Mouse (Mus musculus) bone marrow macrophage, adult 2 months (primary cell): ENCODE measurements around the gene Ern1. TPM values are rescaled to one million over a fixed set of nuclear protein-coding genes. Genes with fewer than 3 reads are reported as not detected.
"Not testable (repeated sequence)": the region's sequence is repeated elsewhere in the genome, so short reads cannot be mapped to it uniquely, and the experiment has no call there.

ENCODE experiments used
- H3K27ac ChIP-seq: 2 replicates; pipeline ENCODE4 v1.5.1; 2012; ENCODE audit warnings: low read depth, low read length; ENCODE audit not compliant: insufficient read depth
- H3K4me1 ChIP-seq: 2 replicates; pipeline ENCODE4 v1.6.1; 2012; ENCODE audit warnings: low read length; ENCODE audit not compliant: control insufficient read depth, insufficient read depth
- H3K4me3 ChIP-seq: 2 replicates; pipeline ENCODE4 v1.5.1; 2012; ENCODE audit warnings: mild to moderate bottlenecking, low read length, moderate library complexity; ENCODE audit not compliant: insufficient read depth
- CTCF ChIP-seq: IDR thresholded peaks from 2 replicates; pipeline ENCODE4 v1.5.1; 2012; ENCODE audit warnings: low read depth, mild to moderate bottlenecking, low read length, moderate library complexity
- POLR2A ChIP-seq: IDR thresholded peaks from 2 replicates; pipeline ENCODE4 v1.6.1; 2012; ENCODE audit warnings: mild to moderate bottlenecking, low read depth, low read length, borderline replicate concordance
- polyA plus RNA-seq: library from polyadenylated mRNA; stranded (reverse); fragments of >200 nt; gene quantifications from 2 replicates; pipeline ENCODE4 v1.2.4, GENCODE M21; 2012; ENCODE audit not compliant: missing spikeins, insufficient read depth, insufficient read length

The Ern1 gene
- polyA plus RNA-seq, 1 experiment = 27.8 TPM

GRCm38 (mm10) chr11:106491393-106491792 lies 3.7 kb upstream of the Ern1 start:
- Histone ChIP-seq H3K4me1 (peaks cover 6% of the 10 kb centered on the region), H3K4me3 (no peak overlapping the region), H3K27ac (no peak overlapping the region)
- TF ChIP-seq CTCF (peak; percentile 55), POLR2A (no peak)

- H3K4me3 ChIP-seq, H3K27ac ChIP-seq, H3K4me1 ChIP-seq: not testable (repeated sequence)
Observed at GRCm38 (mm10) chr11:106490600-106490999, 2.9 kb upstream of the Ern1 start.

GRCm38 (mm10) chr11:106490057-106490456 lies 2.4 kb upstream of the Ern1 start:
- TF ChIP-seq CTCF = no peak
- no peak for TF ChIP-seq POLR2A
- peaks cover 10% of the 10 kb centered on the region for H3K4me1 ChIP-seq
- H3K27ac ChIP-seq = no peak overlapping the region
- no peak overlapping the region for H3K4me3 ChIP-seq

GRCm38 (mm10) chr11:106489036-106489693 lies 1.5 kb upstream of the Ern1 start:
- TF ChIP-seq POLR2A = no peak
- TF ChIP-seq CTCF = no peak
- H3K27ac ChIP-seq = no peak overlapping the region

GRCm38 (mm10) chr11:106488126-106488561 lies 492 bp upstream of the Ern1 start:
- Histone ChIP-seq H3K4me1 (peaks cover 19% of the 10 kb centered on the region), H3K4me3 (peak overlapping the region; percentile 42), H3K27ac (peak overlapping the region; percentile 27; the same call in 1 of the 2 replicates)
- no peak for TF ChIP-seq POLR2A
- no peak for TF ChIP-seq CTCF

More at GRCm38 (mm10) chr11:106489036-106489693, 1.5 kb upstream of the Ern1 start:
- Histone ChIP-seq H3K4me1 (peaks cover 12% of the 10 kb centered on the region), H3K4me3 (no peak overlapping the region)

- no peak for TF ChIP-seq POLR2A
- TF ChIP-seq CTCF = no peak
- peaks cover 26% of the 10 kb centered on the region for H3K4me1 ChIP-seq
- peak overlapping the region; percentile 56 for H3K27ac ChIP-seq
- H3K4me3 ChIP-seq = peak overlapping the region; percentile 86
Observed at GRCm38 (mm10) chr11:106486866-106487732, 553 bp downstream of the Ern1 start.

GRCm38 (mm10) chr11:106486042-106486865 lies 1.4 kb downstream of the Ern1 start:
- no peak for TF ChIP-seq CTCF
- no peak for TF ChIP-seq POLR2A
- peak overlapping the region; percentile 19; the same call in 1 of the 2 replicates for H3K27ac ChIP-seq
- H3K4me1 ChIP-seq = peaks cover 30% of the 10 kb centered on the region
- H3K4me3 ChIP-seq = peak overlapping the region; percentile 86

- Histone ChIP-seq H3K4me1 (peaks cover 33% of the 10 kb centered on the region), H3K27ac (peak overlapping the region; percentile 19; the same call in 1 of the 2 replicates), H3K4me3 (peak overlapping the region; percentile 86; the same call in 1 of the 2 replicates)
- no peak for TF ChIP-seq CTCF
- no peak for TF ChIP-seq POLR2A
Observed at GRCm38 (mm10) chr11:106485611-106486010, 2.0 kb downstream of the Ern1 start.

GRCm38 (mm10) chr11:106484875-106485274 lies 2.8 kb downstream of the Ern1 start:
- no peak for TF ChIP-seq CTCF
- no peak for TF ChIP-seq POLR2A
- no peak overlapping the region for H3K4me3 ChIP-seq
- no peak overlapping the region for H3K27ac ChIP-seq
- H3K4me1 ChIP-seq = peaks cover 40% of the 10 kb centered on the region

- Histone ChIP-seq H3K27ac (no peak overlapping the region), H3K4me3 (no peak overlapping the region), H3K4me1 (peaks cover 46% of the 10 kb centered on the region)
- TF ChIP-seq CTCF (no peak), POLR2A (no peak)
Observed at GRCm38 (mm10) chr11:106482867-106483266, 4.8 kb downstream of the Ern1 start.
